Mouse (Mus musculus): ENCODE results near the gene 1700003E16Rik.

- TF ChIP-seq CTCF (IDR thresholded peaks at IDR 0.05; ENCODE audit: insufficient read depth, low read depth, low read length) (no peak), POLR2A (IDR thresholded peaks at IDR 0.05; ENCODE audit: insufficient read depth, low read depth, low read length) (no peak)
These were observed 51.8 kb downstream of the 1700003E16Rik start for GRCm38 (mm10) chr6:83208050-83208400.

Data from olfactory bulb, adult 2 months (tissue).